Mouse (Mus musculus) cerebellum, adult 9-11 months (tissue): ENCODE measurements at regions not wholly inside any gene's neighbourhood (a gene's known extent, or its start where the extent isn't known, plus 50 kb on each side); places are given as distances from the start of the nearest gene placed in this dataset.

ENCODE experiments used
- DNase-seq: peaks from one replicate; pipeline ENCODE4 v3.0.0; 2022

GRCm38 (mm10) chr2:142964340-142964739, 63.0 kb upstream of the Kif16b start:
- DNase-seq: no peak

GRCm38 (mm10) chr2:142967250-142967649, 65.9 kb upstream of the Kif16b start:
- peak; percentile 43 for DNase-seq

- no peak for DNase-seq
Measured at GRCm38 (mm10) chr2:142980771-142981170, 79.4 kb upstream of the Kif16b start.

- DNase-seq: no peak
Measured at GRCm38 (mm10) chr2:142988691-142989090, 74.1 kb upstream of the Snrpb2 start.

GRCm38 (mm10) chr2:142996088-142996487, 66.8 kb upstream of the Snrpb2 start:
- DNase-seq: no peak

GRCm38 (mm10) chr2:143002874-143003273, 60.0 kb upstream of the Snrpb2 start:
- DNase-seq: no peak

GRCm38 (mm10) chr2:143003341-143003740, 59.5 kb upstream of the Snrpb2 start:
- no peak for DNase-seq

GRCm38 (mm10) chr2:143011380-143011779, 51.5 kb upstream of the Snrpb2 start:
- no peak for DNase-seq
